Mouse (Mus musculus): ENCODE data around the gene Kdm2a. TPM values are rescaled to one million over a fixed set of nuclear protein-coding genes. Genes with fewer than 3 reads are reported as not detected.
A peak's percentile ranks its signal among the peaks of the same experiment; 100 is the strongest.

Gene Kdm2a
- total and polyA plus RNA-seq, 3 experiments = 17.3 to 51.9 (median 23.1) TPM

GRCm38 (mm10) chr19:4441621-4442161 lies 43.6 kb upstream of the Kdm2a start:
- no peak for DNase-seq (ENCODE audit: extremely low read depth)
- Histone ChIP-seq H3K9me3 (replicated peaks; ENCODE audit: low read length) (peaks cover 5% of the 10 kb centered on the region), H3K27ac (ENCODE audit: insufficient read depth, low read depth) (no peak overlapping the region), H3K36me3 (replicated peaks in 1 of 2; ENCODE audit: control insufficient read depth in 1 of 2, insufficient read depth in 1 of 2, low read length in 1 of 2) (peaks cover 0 to 21% of the 10 kb centered on the region in 2 experiments), H3K4me1 (ENCODE audit: control insufficient read depth in 1 of 2, insufficient read depth in 2 of 2) (peaks cover 10 to 38% of the 10 kb centered on the region in 2 experiments), H3K4me2 (ENCODE audit: insufficient read depth, low read depth, poor library complexity, severe bottlenecking) (no peak overlapping the region), H3K4me3 (replicated peaks in 1 of 3; ENCODE audit: low read depth in 2 of 3, low read length in 2 of 3, poor library complexity in 1 of 3) (no peak overlapping the region), H3K9ac (ENCODE audit: insufficient read depth, low read depth) (no peak overlapping the region), H3K79me2 (replicated peaks; ENCODE audit: control insufficient read depth, extremely low read depth, insufficient read depth, poor library complexity, severe bottlenecking) (no peaks in the 10 kb centered on the region), H3K27me3 (replicated peaks) (no peaks in the 10 kb centered on the region)
- TF ChIP-seq E2F4 (IDR thresholded peaks at IDR 0.05; ENCODE audit: insufficient replicate concordance, low read depth, low read length) (no peak), MAZ (IDR thresholded peaks at IDR 0.05; ENCODE audit: low read depth, low read length) (no peak)
- in situ Hi-C loops (cut with MboI; ENCODE audit: low pct_ligation_motif_present, low pct_unique_long_range_greater_than_20kb, low sequenced_read_pairs) = no loop called here
- dilution Hi-C loops (cut with MboI; ENCODE audit: extremely low pct_ligation_motif_present, extremely low pct_unique_long_range_greater_than_20kb, low sequenced_read_pairs) = no loop called here

GRCm38 (mm10) chr19:4441090-4441591 lies 43.1 kb upstream of the Kdm2a start:
- H3K27ac ChIP-seq (ENCODE audit: insufficient read depth, low read depth) = no peak overlapping the region
- no peak overlapping the region for H3K4me3 ChIP-seq (replicated peaks in 1 of 3; ENCODE audit: low read depth in 2 of 3, low read length in 2 of 3, poor library complexity in 1 of 3)
- DNase-seq (ENCODE audit: extremely low read depth) = peak; percentile 60
- H3K9me3 ChIP-seq (replicated peaks; ENCODE audit: low read length) = peaks cover 9% of the 10 kb centered on the region
- no peak overlapping the region for H3K9ac ChIP-seq (ENCODE audit: insufficient read depth, low read depth)
- dilution Hi-C loops (cut with MboI; ENCODE audit: extremely low pct_ligation_motif_present, extremely low pct_unique_long_range_greater_than_20kb, low sequenced_read_pairs) (no loop called here), in situ Hi-C loops (cut with MboI; ENCODE audit: low pct_ligation_motif_present, low pct_unique_long_range_greater_than_20kb, low sequenced_read_pairs) (no loop called here)
- peak; percentile 76 to 98 for TF ChIP-seq CTCF (conservative IDR thresholded peaks at IDR 0.05 in 1 of 2, IDR thresholded peaks at IDR 0.05 in 1 of 2; ENCODE audit: low read depth in 2 of 2, low read length in 2 of 2)
- TF ChIP-seq TCF12 (IDR thresholded peaks at IDR 0.05; ENCODE audit: low read depth, low read length) = no peak
- TF ChIP-seq SMC3 (IDR thresholded peaks at IDR 0.05; ENCODE audit: low read depth, low read length) = peak; percentile 42
- no peak for TF ChIP-seq PAX5 (IDR thresholded peaks at IDR 0.05; ENCODE audit: low read length)
- no peaks in the 10 kb centered on the region for H3K27me3 ChIP-seq (replicated peaks)
- peaks cover 0 to 26% of the 10 kb centered on the region in 2 experiments for H3K36me3 ChIP-seq (replicated peaks in 1 of 2; ENCODE audit: control insufficient read depth in 1 of 2, insufficient read depth in 1 of 2, low read length in 1 of 2)
- no peaks in the 10 kb centered on the region for H3K79me2 ChIP-seq (replicated peaks; ENCODE audit: control insufficient read depth, extremely low read depth, insufficient read depth, poor library complexity, severe bottlenecking)
- peaks cover 10 to 38% of the 10 kb centered on the region in 2 experiments for H3K4me1 ChIP-seq (ENCODE audit: control insufficient read depth in 1 of 2, insufficient read depth in 2 of 2)
- H3K4me2 ChIP-seq (ENCODE audit: insufficient read depth, low read depth, poor library complexity, severe bottlenecking) = peak overlapping the region; percentile 94

- Histone ChIP-seq H3K4me2 (ENCODE audit: insufficient read depth, low read depth, poor library complexity, severe bottlenecking) (peak overlapping the region; percentile 94), H3K4me1 (ENCODE audit: control insufficient read depth in 1 of 2, insufficient read depth in 2 of 2) (peaks cover 10 to 38% of the 10 kb centered on the region in 2 experiments), H3K27me3 (replicated peaks) (no peaks in the 10 kb centered on the region), H3K9ac (ENCODE audit: insufficient read depth, low read depth) (peak overlapping the region; percentile 68), H3K36me3 (replicated peaks in 1 of 2; ENCODE audit: control insufficient read depth in 1 of 2, insufficient read depth in 1 of 2, low read length in 1 of 2) (peaks cover 0 to 28% of the 10 kb centered on the region in 2 experiments), H3K9me3 (replicated peaks; ENCODE audit: low read length) (peaks cover 18% of the 10 kb centered on the region), H3K79me2 (replicated peaks; ENCODE audit: control insufficient read depth, extremely low read depth, insufficient read depth, poor library complexity, severe bottlenecking) (no peaks in the 10 kb centered on the region), H3K4me3 (replicated peaks in 1 of 3; ENCODE audit: low read depth in 2 of 3, low read length in 2 of 3, poor library complexity in 1 of 3) (peak overlapping the region; percentile 73 to 89 (median 84)), H3K27ac (ENCODE audit: insufficient read depth, low read depth) (no peak overlapping the region)
- TF ChIP-seq MXI1 (IDR thresholded peaks at IDR 0.05; ENCODE audit: low read depth, low read length) (peak; percentile 44; the same call in 1 of the 2 replicates), ZC3H11A (IDR thresholded peaks at IDR 0.05; ENCODE audit: low read depth, low read length) (no peak), RAD21 (IDR thresholded peaks at IDR 0.05; ENCODE audit: low read depth, low read length) (no peak), SIN3A (IDR thresholded peaks at IDR 0.05; ENCODE audit: low read length) (peak; percentile 54; the same call in 1 of the 2 replicates), E2F4 (IDR thresholded peaks at IDR 0.05; ENCODE audit: insufficient replicate concordance, low read depth, low read length) (no peak), USF1 (IDR thresholded peaks at IDR 0.05; ENCODE audit: low read depth, low read length) (no peak), POLR2A (IDR thresholded peaks at IDR 0.05; ENCODE audit: low read depth, low read length) (0 out of 2 replicates have a peak, but pooled peaks have one; percentile 24)
- DNase-seq (ENCODE audit: extremely low read depth) = peak; percentile 51
- dilution Hi-C loops (cut with MboI; ENCODE audit: extremely low pct_ligation_motif_present, extremely low pct_unique_long_range_greater_than_20kb, low sequenced_read_pairs) (no loop called here), in situ Hi-C loops (cut with MboI; ENCODE audit: low pct_ligation_motif_present, low pct_unique_long_range_greater_than_20kb, low sequenced_read_pairs) (no loop called here)
Measured at GRCm38 (mm10) chr19:4440222-4440621, 42.1 kb upstream of the Kdm2a start.
